Mouse (Mus musculus) mature B cell (primary cell): ENCODE measurements around the gene D630003M21Rik.

Source experiments
- in situ Hi-C: fragments of 300-500 bp; cut with MboI; formaldehyde crosslinking; loops from 2 replicates; pipeline ENCODE4 v1.14.3; 2019

D630003M21Rik gene

DNA sequence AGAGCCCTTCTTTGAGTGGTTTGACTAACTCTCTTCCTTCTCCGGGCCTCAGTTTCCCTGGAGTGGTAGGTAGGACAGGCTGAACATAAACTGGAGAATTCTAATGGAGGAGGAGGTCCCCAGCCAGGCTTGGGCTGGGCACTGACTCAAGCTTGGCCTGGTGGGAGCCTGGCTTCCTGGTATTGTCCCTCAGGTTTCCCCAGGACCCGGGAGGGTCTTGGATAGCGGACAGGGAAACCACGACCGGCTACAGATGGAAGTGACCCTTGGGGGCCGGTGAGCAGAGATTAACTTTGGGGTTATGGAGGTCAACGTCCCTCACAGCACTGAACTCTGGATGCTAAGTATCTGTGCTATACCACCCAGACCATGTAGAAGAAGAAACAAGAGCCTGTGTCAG is 87.8 kb downstream of the D630003M21Rik start:
- in situ Hi-C loops = no loop called here

GRCm38 (mm10) chr2:158140664-158141063 is 88.4 kb downstream of the D630003M21Rik start:
- in situ Hi-C loops = no loop called here

DNA sequence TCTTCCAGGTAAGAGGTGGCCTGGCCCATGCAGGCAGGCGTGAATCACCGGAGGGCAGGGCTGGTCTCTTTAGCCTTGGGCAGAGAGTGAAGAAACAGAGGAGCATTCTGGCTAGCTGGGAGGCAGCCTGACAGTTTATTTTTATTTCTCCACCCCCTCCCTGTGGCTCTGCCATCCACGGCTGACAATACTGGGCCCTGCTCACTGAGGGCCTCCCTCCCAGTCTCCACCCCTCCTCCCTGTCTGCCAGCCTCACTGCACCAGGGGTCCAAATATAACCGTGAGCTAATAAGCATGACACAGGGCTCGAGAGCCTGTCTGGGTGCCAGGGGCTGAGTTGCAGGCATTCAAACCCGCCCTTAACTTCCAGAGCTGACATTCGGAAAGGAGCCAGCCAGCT is 89.4 kb downstream of the D630003M21Rik start:
- in situ Hi-C loops = no loop called here

DNA sequence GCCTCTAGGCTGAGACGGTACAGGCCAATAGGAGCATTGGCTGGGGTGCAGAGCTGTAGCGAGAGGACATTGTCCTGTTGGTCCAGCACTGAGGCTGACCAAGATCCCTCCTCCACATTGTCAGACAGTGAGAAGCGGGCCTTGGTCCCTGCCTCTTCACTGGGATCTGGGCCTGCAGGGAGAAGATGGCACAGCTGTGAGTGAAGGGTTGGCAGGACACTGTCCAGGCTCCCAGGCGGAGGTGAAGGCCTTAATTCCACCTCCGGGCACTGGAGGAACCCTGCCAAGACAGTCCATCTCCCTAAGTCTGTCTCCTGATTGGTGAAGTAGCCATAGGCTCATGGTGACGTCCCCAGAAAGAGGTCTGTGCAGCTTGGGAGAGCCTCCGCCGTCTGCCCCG is 90.2 kb downstream of the D630003M21Rik start:
- in situ Hi-C loops = no loop called here

DNA sequence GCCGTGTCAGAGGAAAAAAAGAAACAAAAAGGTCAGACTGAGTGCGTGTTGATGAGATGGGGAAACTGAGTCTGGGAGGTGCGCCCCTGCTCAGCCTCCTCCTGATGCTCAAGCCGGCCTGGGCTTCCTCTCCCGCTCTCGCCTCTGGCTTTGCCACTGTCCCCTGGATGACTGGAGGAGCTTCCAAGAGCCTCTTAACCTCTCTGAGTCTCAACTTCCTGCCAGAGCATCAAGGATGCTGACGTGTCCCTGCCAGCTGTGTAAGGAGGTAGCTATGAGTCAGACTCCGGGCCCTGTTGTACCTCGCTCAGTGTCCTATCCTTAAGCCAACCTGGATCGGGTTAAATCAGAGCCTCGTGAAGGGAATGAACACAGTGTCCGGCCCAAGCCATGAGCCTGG is 91.3 kb downstream of the D630003M21Rik start:
- in situ Hi-C loops = no loop called here

DNA sequence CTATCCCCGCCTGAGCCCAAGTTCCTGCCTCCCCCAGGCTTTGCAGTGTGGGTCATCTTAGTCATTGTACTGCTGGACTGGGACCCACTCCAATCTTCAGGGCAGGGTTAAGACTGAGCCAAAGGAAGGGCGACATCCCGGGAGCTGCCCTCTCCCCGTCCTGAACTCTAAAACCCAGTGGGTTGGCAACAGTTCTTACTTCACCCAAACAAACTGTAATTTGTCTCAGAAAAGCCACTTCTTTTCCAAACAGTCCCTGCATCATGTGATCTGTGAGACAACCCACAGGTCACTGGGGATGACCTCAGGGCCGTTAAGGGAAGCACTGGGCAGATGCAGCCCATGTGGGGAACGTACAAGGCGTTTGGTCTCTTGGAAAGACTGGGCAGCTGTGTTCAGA is 92.8 kb downstream of the D630003M21Rik start:
- in situ Hi-C loops = no loop called here

GRCm38 (mm10) chr2:158133050-158133449 is 96.0 kb downstream of the D630003M21Rik start:
- in situ Hi-C loops = no loop called here
